Mouse (Mus musculus) limb, embryonic 10.5 days (tissue): Measurements from ENCODE around the gene 4930524B15Rik. TPM values are rescaled to one million over a fixed set of nuclear protein-coding genes. Genes with fewer than 3 reads are reported as not detected.
"Not testable (repeated sequence)": the region's sequence is repeated elsewhere in the genome, so short reads cannot be mapped to it uniquely, and the experiment has no call there.

Experiments
- DNase-seq: peaks from one replicate; pipeline ENCODE4 v3.0.0-alpha.2; 2017; ENCODE audit warnings: low spot score
- H3K27ac ChIP-seq: fragments of 300-500 bp; sonication (generic); 2 replicates; pipeline ENCODE4 v1.5.1; 2016; ENCODE audit warnings: mild to moderate bottlenecking
- H3K27me3 ChIP-seq: fragments of 300-500 bp; sonication (generic); 2 replicates; pipeline ENCODE4 v1.6.1; 2016; ENCODE audit warnings: low read depth, mild to moderate bottlenecking; ENCODE audit not compliant: poor library complexity, severe bottlenecking
- H3K36me3 ChIP-seq: fragments of 300-500 bp; sonication (generic); 2 replicates; pipeline ENCODE4 v1.6.1; 2016; ENCODE audit warnings: mild to moderate bottlenecking, moderate library complexity
- H3K4me1 ChIP-seq: fragments of 300-500 bp; sonication (generic); 2 replicates; pipeline ENCODE4 v1.6.1; 2016
- H3K4me3 ChIP-seq: fragments of 300-500 bp; sonication (generic); 2 replicates; pipeline ENCODE4 v1.5.1; 2016; ENCODE audit warnings: mild to moderate bottlenecking, moderate library complexity
- H3K9me3 ChIP-seq: fragments of 300-500 bp; sonication (generic); replicated peaks from 2 replicates; pipeline ENCODE4 v1.6.1; 2016; ENCODE audit warnings: mild to moderate bottlenecking
- WGBS: fragments of 180-500 bp; shearing (Covaris S2); methylation state at CpG from one replicate; pipeline ENCODE4 v1.1.7; 2016; 5-methylcytosine and 5-hydroxymethylcytosine counted together
- polyA plus RNA-seq: library from polyadenylated mRNA; unstranded; fragments of >200 nt; fragmentation: Nextera tagmentation; extraction: Ambion mirVana; gene quantifications from 2 replicates; pipeline ENCODE4 v1.2.1, GENCODE M21; 2016

The 4930524B15Rik gene
- polyA plus RNA-seq, 1 experiment from 2014 or later: 0.14 TPM

DNA sequence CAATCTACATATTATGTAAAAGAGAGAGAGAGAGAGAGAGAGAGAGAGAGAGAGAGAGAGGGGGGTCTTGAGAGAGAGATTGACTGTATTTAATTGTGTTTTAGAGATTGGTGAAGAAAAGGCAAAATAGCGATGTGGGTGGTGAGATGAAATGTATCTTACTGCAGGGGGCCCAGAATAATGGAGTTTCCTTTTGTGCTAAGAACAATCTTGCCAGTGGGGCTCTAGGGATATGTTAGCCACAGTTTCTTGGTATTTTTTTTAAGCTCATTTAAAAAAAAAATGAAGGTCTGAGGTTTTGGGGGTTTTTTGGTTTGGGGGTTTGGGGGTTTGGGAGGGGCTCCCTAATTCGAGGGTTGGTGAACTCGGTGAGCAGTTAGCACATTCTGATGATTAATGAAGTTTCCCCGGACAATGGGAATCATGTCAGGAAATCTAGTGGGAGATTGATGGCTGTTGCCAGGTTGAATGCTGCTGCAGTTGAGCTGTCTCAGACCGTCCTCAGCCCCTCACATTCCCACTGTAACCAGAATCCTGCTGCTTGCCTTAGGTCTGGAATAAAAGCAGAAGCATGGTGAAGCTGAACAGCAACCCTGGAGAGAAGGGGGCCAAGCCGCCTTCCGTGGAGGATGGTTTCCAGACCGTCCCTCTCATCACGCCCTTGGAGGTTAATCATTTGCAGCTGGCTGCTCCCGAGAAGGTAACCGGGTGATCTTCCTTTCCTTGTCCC, 36.0 kb downstream of the 4930524B15Rik start:
- DNase-seq: peak; percentile 42

DNA sequence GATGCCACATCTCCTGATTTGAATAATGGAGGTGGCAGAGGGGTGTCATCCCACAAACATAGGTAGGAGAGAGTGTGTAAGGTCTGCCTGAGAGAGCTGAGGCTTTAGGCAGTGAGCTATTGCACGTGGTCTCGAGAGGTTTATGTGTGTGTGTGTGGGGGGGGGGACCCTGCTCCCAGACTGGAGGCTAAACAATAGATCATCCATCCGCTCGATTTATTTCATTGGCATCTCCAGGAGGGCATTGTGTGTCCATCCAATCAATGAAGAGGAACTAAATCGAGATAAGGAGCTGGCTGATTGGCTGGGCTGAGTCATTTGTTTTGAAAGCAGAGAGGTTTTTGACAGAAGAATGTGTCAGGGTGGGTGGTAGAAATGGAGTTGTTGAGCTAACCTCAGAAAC, 37.3 kb downstream of the 4930524B15Rik start:
- no peak for DNase-seq
- peaks cover 3% of the 10 kb centered on the region; the same call in 1 of the 2 replicates for H3K9me3 ChIP-seq
- H3K27ac ChIP-seq: no peak overlapping the region
- peaks cover 40% of the 10 kb centered on the region for H3K27me3 ChIP-seq
- no peaks in the 10 kb centered on the region for H3K36me3 ChIP-seq
- no peak overlapping the region for H3K4me3 ChIP-seq
- H3K4me1 ChIP-seq: peaks cover 31% of the 10 kb centered on the region
- WGBS: 26% methylated on average over 5 of the region's 5 CpGs

More for the DNA sequence above, 36.0 kb downstream of the 4930524B15Rik start:
- no peaks in the 10 kb centered on the region for H3K36me3 ChIP-seq
- 0 out of 2 replicates have a peak overlapping the region, but pooled peaks have one; percentile 14 for H3K4me3 ChIP-seq
- H3K27me3 ChIP-seq: peaks cover 40% of the 10 kb centered on the region
- 2% methylated on average over 11 of the region's 11 CpGs for WGBS
- H3K9me3 ChIP-seq: no peaks in the 10 kb centered on the region
- H3K4me1 ChIP-seq: peaks cover 31% of the 10 kb centered on the region
- no peak overlapping the region for H3K27ac ChIP-seq

DNA sequence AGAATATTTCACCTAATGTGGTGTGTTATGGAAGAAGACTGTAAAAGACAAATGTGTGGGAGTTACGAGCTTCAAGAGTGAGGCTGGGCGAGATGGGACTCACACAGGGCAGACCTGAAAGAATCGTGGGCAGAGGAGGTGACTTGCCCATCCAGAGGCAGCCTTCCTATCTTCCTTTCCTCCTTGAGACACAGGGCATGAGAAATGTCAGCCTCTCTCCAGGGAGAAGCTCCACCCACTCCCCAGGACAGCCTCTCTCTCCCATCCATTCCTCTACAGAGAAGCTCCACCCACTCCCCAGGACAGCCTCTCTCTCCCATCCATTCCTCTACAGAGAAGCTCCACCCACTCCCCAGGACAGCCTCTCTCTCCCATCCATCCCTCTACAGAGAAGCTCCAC, 42.7 kb downstream of the 4930524B15Rik start:
- 84% methylated on average over 3 of the region's 3 CpGs for WGBS
- H3K27ac ChIP-seq, H3K27me3 ChIP-seq, H3K4me3 ChIP-seq, H3K9me3 ChIP-seq, H3K36me3 ChIP-seq, DNase-seq: not testable (repeated sequence)
- peaks cover 20% of the 10 kb centered on the region for H3K4me1 ChIP-seq

DNA sequence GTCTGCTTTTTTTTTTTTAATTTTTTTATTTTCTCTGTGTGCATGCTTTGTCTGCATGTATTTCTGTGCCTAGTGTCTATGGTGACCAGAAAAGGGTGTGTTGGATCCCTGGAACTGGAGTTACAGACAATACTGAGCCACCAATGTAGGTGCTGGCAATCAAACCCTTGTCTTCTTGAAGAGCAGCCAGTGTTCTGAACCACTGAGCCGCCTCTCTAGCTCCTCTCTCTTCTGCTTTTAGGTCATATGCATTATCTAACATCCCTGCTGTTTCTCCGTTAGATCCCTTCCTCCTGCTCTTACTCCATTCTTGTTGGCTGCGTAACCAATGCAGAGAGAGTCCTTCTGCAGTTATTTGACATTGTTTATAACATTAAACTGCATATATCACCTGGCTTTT, 43.5 kb downstream of the 4930524B15Rik start:
- H3K9me3 ChIP-seq: peaks cover 3% of the 10 kb centered on the region; the same call in 1 of the 2 replicates
- WGBS: 79% methylated on average over 3 of the region's 3 CpGs
- H3K4me1 ChIP-seq: peaks cover 19% of the 10 kb centered on the region

DNA sequence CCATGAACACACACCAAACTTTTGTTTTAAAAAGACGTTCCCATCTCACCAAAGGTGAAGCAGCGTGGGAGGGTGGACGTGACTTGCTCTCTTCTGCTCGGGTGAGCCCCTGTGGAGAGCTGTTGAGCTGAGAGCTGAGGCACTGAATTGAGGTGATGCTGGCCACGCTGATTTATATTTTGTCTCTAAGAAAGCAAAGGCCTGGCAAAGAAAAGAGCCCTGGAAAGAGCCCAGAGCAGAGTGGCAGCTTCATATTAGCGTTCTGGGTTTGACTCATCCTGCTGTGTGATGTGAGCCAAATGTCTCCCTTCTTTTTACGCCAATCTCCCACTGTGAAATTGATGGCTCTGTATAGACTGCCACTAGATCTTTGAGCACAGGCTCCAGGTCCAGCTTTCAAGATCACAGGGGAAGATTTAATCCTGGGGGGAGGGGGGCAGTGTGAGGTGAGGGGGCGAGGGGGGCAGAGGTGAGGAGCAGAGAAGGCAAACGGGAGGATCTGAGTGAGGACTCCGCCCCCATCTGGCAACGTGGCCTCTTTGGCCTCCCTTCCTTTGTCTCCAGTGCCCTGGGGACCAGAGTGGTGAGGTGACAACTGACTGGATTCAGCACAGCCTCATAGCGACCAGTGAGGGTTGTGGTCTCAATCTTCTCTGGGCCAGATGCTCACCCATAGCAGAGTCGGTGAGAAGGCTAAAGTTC, 44.7 kb downstream of the 4930524B15Rik start:
- Histone ChIP-seq H3K36me3 (no peaks in the 10 kb centered on the region), H3K4me1 (peaks cover 19% of the 10 kb centered on the region), H3K9me3 (peaks cover 3% of the 10 kb centered on the region; the same call in 1 of the 2 replicates), H3K4me3 (no peak overlapping the region), H3K27me3 (no peaks in the 10 kb centered on the region), H3K27ac (peak overlapping the region; percentile 71)
- 32% methylated on average over 13 of the region's 13 CpGs for WGBS
- peak; percentile 54 for DNase-seq

More for the DNA sequence above, 43.5 kb downstream of the 4930524B15Rik start:
- no peaks in the 10 kb centered on the region for H3K36me3 ChIP-seq
- H3K27me3 ChIP-seq: no peaks in the 10 kb centered on the region
- DNase-seq: no peak
- H3K27ac ChIP-seq: no peak overlapping the region
- H3K4me3 ChIP-seq: no peak overlapping the region

DNA sequence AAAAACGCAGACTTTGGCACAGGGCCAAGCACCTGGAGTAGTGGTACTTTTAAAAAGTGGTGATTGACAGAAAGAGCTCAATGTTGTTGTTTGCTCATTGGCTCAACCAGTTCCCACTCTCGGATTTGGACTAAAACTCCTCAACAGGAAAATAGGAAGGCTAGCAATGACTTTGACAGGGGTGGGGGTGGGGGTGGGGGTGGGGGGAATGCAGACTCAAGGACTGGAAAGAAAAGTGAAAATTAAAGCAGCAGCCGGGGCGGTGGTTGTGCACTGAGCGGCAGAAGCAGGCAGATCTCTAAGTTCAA, 45.2 kb downstream of the 4930524B15Rik start:
- Histone ChIP-seq H3K4me3 (no peak overlapping the region), H3K9me3 (peaks cover 3% of the 10 kb centered on the region; the same call in 1 of the 2 replicates), H3K36me3 (no peaks in the 10 kb centered on the region), H3K27ac (peak overlapping the region; percentile 71), H3K4me1 (peaks cover 19% of the 10 kb centered on the region), H3K27me3 (no peaks in the 10 kb centered on the region)
- no peak for DNase-seq
- 71% methylated on average over 5 of the region's 5 CpGs for WGBS

DNA sequence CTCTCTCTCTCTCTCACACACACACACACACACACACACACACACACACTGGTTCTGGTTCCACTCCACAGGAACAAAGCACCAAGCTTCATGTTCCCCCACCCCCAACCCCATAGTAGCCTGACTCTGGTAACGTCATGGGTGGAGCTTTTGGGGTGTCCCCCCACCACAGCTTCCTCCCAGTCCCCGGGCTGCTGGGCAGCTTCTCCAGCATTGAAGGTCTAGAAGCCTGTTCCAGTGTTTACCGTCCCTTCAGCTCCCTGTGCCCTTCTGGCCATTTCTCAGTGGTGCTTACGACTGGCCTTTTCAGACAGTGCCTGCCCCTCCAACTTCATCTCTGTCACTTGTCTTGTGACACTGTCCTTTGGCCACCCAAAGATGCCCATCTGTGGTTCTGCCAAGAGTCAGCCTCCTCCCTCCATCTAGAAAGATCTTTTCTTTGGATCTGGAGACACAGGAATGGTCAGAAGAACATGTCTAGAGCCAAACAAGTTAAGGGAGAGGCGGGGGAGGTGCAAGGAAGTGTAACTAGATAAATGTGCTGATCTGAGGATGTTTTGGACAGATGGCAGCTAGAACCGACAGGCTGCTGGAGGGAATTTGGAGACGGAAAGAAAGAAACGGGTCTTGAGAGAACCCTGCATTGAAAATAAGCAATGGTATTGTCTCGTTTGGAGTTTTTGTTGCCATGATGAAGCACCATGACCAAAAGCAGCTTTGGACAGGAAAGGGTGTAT, 46.6 kb downstream of the 4930524B15Rik start:
- Histone ChIP-seq H3K27me3 (no peaks in the 10 kb centered on the region), H3K36me3 (no peaks in the 10 kb centered on the region), H3K4me1 (peaks cover 19% of the 10 kb centered on the region), H3K4me3 (no peak overlapping the region), H3K9me3 (peaks cover 1% of the 10 kb centered on the region; the same call in 1 of the 2 replicates), H3K27ac (0 out of 2 replicates have a peak overlapping the region, but pooled peaks have one; percentile 11)
- no peak for DNase-seq
- 71% methylated on average over 9 of the region's 9 CpGs for WGBS

DNA sequence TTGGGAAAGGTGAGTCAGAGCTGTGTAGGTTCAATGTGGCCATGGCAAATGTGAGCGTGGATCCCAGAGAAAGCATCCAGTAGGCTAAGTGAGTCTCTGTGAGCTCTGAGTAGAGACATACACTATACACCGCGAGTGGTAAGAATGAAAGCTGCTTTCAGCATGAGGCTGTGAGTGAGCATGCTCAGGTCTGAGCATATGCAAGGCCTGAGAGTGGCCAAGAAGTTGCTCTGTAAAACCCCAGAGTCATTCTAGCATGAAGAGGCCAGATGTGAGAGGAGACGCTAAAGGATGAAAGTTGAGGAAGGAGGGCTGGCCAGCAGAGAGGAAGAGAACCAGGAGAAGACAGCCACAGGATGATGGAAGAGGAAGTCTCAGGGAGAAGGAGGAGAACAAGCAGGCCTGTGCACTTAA, 47.6 kb downstream of the 4930524B15Rik start:
- 90% methylated on average over 4 of the region's 4 CpGs for WGBS
- Histone ChIP-seq H3K4me3 (no peak overlapping the region), H3K9me3 (no peaks in the 10 kb centered on the region), H3K4me1 (peaks cover 21% of the 10 kb centered on the region), H3K27ac (no peak overlapping the region), H3K36me3 (no peaks in the 10 kb centered on the region), H3K27me3 (no peaks in the 10 kb centered on the region)
- no peak for DNase-seq

DNA sequence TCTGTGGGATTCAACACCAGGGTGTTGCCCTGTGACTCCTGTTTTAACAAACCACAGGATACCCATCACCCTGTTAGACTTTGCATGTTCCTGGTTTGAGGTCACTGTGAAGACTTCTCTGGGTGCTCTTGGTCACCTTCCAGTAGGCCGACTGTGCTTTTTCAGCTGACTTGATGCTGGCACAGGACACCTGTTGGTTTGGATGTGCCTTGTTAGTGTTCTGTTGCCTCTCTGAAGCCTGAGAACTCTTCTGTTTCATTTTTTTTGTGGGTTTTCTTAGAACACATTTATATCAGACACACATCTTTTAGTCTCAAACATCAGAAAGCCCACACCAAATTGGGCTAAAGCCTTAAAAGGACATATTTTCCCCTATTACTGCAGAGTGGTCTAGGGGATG, 48.2 kb downstream of the 4930524B15Rik start:
- WGBS: 89% methylated on average over 1 of the region's 1 CpGs
- Histone ChIP-seq H3K36me3 (no peaks in the 10 kb centered on the region), H3K27ac (no peak overlapping the region), H3K4me3 (no peak overlapping the region), H3K9me3 (no peaks in the 10 kb centered on the region), H3K4me1 (peaks cover 27% of the 10 kb centered on the region), H3K27me3 (no peaks in the 10 kb centered on the region)
- DNase-seq: no peak

DNA sequence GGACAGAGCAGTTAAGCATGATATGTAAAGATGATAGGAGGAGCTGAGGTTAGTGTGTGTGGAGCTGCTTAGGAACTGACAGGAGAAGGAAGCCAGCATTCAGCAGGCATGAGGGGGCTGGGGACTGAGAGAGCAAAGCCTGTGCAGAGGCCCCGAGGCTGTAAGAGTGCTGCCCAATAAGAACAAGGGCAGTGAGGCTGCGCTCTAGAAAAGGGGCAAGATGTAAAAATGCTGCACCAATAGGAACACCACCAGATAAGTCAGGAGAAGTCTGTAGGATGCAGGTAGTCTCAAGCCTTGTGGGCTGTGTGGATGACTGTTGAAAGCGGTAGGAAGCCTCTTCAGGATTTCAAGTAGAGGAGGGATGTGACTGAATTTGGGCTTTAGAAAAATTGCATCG, 52.8 kb downstream of the 4930524B15Rik start:
- DNase-seq: no peak

DNA sequence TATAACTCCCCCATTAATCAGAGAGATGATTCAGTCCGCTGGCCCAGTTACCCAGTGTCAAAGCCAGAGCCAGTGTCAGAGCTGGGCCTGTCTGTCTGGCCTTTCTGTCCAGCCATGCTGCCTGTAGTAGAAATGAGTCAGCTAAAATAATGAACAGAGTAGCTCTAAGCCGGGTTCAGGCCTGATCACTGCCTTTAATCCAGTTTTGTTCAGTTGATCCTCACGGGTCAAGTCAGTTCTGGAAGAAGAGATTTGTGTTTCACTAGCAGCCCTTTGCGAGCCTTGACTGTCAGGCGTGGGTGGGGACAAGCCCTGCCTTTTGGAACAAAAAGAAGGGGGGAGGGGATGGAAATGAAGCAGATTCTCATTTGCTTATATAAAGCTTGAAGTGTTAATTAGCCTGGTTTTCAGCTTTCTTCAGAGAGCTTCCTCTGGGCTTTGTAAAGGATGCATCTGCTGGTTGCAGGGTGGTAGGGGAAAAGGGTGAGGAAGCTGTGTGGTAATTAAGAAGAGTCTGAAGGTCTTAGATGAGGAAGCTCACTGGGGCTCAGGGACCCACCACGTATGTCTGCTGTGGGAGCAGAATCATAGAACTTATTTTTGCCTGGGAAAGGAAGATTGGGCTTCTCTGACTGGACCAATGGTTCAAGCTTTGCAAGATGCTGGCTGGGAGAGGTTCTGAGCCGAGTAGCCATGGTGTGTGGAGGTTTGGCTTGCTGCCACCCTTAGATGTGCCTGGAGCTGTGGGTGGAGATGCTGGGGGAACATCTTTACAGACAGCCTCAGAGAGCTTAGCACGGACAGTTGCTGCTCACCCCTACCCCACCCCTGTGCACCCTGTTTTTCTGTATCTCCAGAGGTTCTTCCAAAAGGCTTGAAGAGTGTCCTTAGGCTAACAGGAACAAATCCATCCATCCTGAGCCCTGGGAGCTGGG, 54.9 kb downstream of the 4930524B15Rik start:
- no peak for DNase-seq
- 39% methylated on average over 8 of the region's 8 CpGs for WGBS
- Histone ChIP-seq H3K4me1 (peaks cover 36% of the 10 kb centered on the region), H3K27me3 (0 out of 2 replicates have a peak, but pooled peaks cover 7% of the 10 kb centered on the region), H3K9me3 (no peaks in the 10 kb centered on the region), H3K4me3 (no peak overlapping the region), H3K27ac (no peak overlapping the region), H3K36me3 (no peaks in the 10 kb centered on the region)

More for the DNA sequence above, 52.8 kb downstream of the 4930524B15Rik start:
- WGBS: 63% methylated on average over 4 of the region's 4 CpGs
- no peaks in the 10 kb centered on the region for H3K36me3 ChIP-seq
- no peak overlapping the region for H3K4me3 ChIP-seq
- H3K4me1 ChIP-seq: peaks cover 25% of the 10 kb centered on the region
- 0 out of 2 replicates have a peak, but pooled peaks cover 7% of the 10 kb centered on the region for H3K27me3 ChIP-seq
- no peak overlapping the region for H3K27ac ChIP-seq
- H3K9me3 ChIP-seq: no peaks in the 10 kb centered on the region

DNA sequence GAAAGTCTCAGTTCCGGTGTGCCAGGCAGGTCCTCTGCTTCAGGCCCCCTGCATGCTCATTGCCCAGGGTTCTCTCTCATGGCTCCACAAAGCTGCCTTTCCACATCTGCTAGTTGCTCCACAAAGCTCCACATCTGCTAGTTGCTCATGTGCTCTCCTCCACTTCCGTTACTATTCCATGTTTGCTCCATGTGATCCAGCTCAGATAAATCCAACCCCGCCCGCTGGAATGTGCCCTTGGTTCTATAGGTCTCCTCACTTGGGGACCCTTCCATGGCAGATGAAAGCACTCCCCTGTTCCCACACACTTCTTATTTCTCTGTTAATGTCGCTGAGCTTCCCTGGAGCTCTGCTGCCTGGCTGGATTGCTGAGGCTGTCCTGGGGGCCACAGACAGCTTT, 61.2 kb downstream of the 4930524B15Rik start:
- H3K36me3 ChIP-seq: no peaks in the 10 kb centered on the region
- H3K4me1 ChIP-seq: peaks cover 23% of the 10 kb centered on the region; the same call in 1 of the 2 replicates
- DNase-seq: no peak
- no peak overlapping the region for H3K4me3 ChIP-seq
- H3K27ac ChIP-seq: no peak overlapping the region
- 78% methylated on average over 5 of the region's 5 CpGs for WGBS
- no peaks in the 10 kb centered on the region for H3K9me3 ChIP-seq
- H3K27me3 ChIP-seq: 0 out of 2 replicates have a peak, but pooled peaks cover 3% of the 10 kb centered on the region
